Mouse (Mus musculus): Measurements from ENCODE around the gene Lmntd1.

DNA sequence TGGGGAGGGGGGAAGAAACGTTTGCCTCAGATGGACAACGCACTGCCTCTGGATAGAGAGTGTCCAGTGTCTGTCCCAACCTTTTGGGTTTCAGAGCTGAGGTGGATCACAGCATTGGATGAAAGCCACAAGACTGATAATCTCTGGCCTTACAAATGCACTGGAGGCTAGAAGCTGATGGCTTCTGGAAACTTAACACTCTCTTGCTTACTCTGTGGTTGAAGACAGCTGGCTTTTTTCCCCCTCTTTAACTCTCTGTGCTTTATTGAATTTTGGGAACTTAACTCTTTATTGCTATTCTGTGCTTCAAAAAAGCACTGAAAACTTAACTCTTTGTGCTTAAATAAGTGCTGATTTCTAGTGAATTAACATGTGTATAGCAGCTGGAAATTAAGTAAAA lies 223.7 kb downstream of the Lmntd1 start:
- no peak for TF ChIP-seq GATA1 (IDR thresholded peaks at IDR 0.05; ENCODE audit: borderline replicate concordance, low read length)
- TF ChIP-seq FLI1 (IDR thresholded peaks at IDR 0.05; ENCODE audit: low read length) = no peak
